17 mouse cellular contexts compared by ENCODE assay signal in the genomic region with DNA sequence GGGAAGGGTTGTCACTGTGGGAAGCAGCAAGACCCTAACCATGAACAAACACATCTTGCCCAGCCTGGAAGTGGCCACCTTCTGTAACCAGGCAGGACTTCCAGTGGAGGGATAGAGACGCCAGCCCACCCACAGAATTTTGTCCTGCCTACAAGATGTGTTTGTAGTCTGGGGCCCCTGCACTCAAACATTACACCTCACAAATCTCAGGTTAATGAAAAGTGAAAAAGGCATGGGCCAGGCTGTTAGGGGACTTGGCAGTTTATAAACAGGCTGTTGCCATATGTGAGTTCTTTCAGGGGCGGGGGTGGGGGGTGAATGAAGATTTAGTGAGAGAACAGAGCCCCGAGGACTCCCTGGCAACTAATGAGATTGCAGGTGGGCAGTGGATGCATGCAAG.
"Had no signal": no experiment of that assay in that cellular context is flagged by ENCODE, and none has a peak within 500 bp of the region (broad histone marks: within the 10 kb centered on the region; RNA-seq: fewer than 3 reads in every experiment).

No protein-coding gene starts in this region.

- H3K4me1 ChIP-seq: neural tube, embryonic 12.5 days; neural tube, embryonic 13.5 days; neural tube, embryonic 15.5 days; stomach, embryonic 15.5 days had no signal

- H3K27me3 ChIP-seq: neural tube, embryonic 12.5 days; neural tube, embryonic 13.5 days; neural tube, embryonic 15.5 days; stomach, embryonic 15.5 days had no signal

- H3K9me3 ChIP-seq: neural tube, embryonic 12.5 days; neural tube, embryonic 13.5 days; neural tube, embryonic 15.5 days; stomach, embryonic 15.5 days had no signal

- H3K36me3 ChIP-seq: neural tube, embryonic 15.5 days had no signal

- H3K27ac ChIP-seq: neural tube, embryonic 12.5 days; neural tube, embryonic 13.5 days; neural tube, embryonic 15.5 days; stomach, embryonic 15.5 days; stomach, postnatal 0 days had no signal

- H3K9ac ChIP-seq: neural tube, embryonic 12.5 days; neural tube, embryonic 13.5 days; neural tube, embryonic 15.5 days; stomach, embryonic 15.5 days had no signal

- H3K4me2 ChIP-seq: neural tube, embryonic 12.5 days; neural tube, embryonic 13.5 days; neural tube, embryonic 15.5 days; stomach, embryonic 15.5 days had no signal

- DNase-seq: retina, postnatal 1 day; right cerebral cortex, adult 18-20 months; right cerebral cortex, postnatal 14 days; right cerebral cortex, postnatal 25 days; right cerebral cortex, postnatal 4 days; spleen, adult 18-20 months; thymus, adult 18-20 months; thymus, adult 2 months; thymus, postnatal 14 days; thymus, postnatal 25 days; thymus, postnatal 36 days; thymus, postnatal 4 days had no signal

- H3K4me3 ChIP-seq: neural tube, embryonic 12.5 days; neural tube, embryonic 13.5 days; neural tube, embryonic 15.5 days; stomach, embryonic 15.5 days had no signal
